Mouse (Mus musculus) C2C12 (cell line): Measurements from ENCODE around the gene Paqr9. TPM values are rescaled to one million over a fixed set of nuclear protein-coding genes. Genes with fewer than 3 reads are reported as not detected.

Experiments used
- H3K27me3 ChIP-seq: one replicate; pipeline ENCODE4 v1.6.1; 2011; ENCODE audit not compliant: control insufficient read depth, insufficient read depth, insufficient read length
- H3K36me3 ChIP-seq: one replicate; pipeline ENCODE4 v1.6.1; 2011; ENCODE audit not compliant: control insufficient read depth, insufficient read depth
- H3K4me3 ChIP-seq: one replicate; pipeline ENCODE4 v1.5.1; 2011; ENCODE audit warnings: mild to moderate bottlenecking, control low read depth; ENCODE audit not compliant: poor library complexity, insufficient read depth, severe bottlenecking
- H3K79me2 ChIP-seq: one replicate; pipeline ENCODE4 v1.6.1; 2011; ENCODE audit not compliant: control insufficient read depth, insufficient read depth
- H3K79me3 ChIP-seq: one replicate; pipeline ENCODE4 v1.6.1; 2011; ENCODE audit warnings: low read depth, control low read depth
- H3ac ChIP-seq: one replicate; pipeline ENCODE3; 2011; ENCODE audit warnings: low read depth; ENCODE audit not compliant: control insufficient read depth, insufficient read length
- CEBPB ChIP-seq: IDR thresholded peaks from one replicate; pipeline ENCODE4 v1.6.1; 2011; ENCODE audit warnings: low read depth, mild to moderate bottlenecking, control low read depth, moderate library complexity
- CTCF ChIP-seq: IDR thresholded peaks from one replicate; pipeline ENCODE4 v1.5.1; 2011; ENCODE audit not compliant: control insufficient read depth, insufficient read depth, insufficient read length
- FOSL1 ChIP-seq: IDR thresholded peaks from one replicate; pipeline ENCODE4 v1.8.0; 2011; ENCODE audit warnings: mild to moderate bottlenecking, low read length; ENCODE audit not compliant: poor library complexity, insufficient read depth, severe bottlenecking
- MAX ChIP-seq: IDR thresholded peaks from one replicate; pipeline ENCODE4 v1.6.1; 2011; ENCODE audit warnings: mild to moderate bottlenecking, control low read depth
- MYOD1 ChIP-seq: IDR thresholded peaks from one replicate; pipeline ENCODE4 v1.6.1; 2011; ENCODE audit warnings: low read depth; ENCODE audit not compliant: control insufficient read depth, insufficient read length
- MYOG ChIP-seq: IDR thresholded peaks from one replicate; pipeline ENCODE4 v1.6.1; 2011; ENCODE audit not compliant: control insufficient read depth, insufficient read length; ENCODE audit errors: extremely low read depth
- USF1 ChIP-seq: IDR thresholded peaks from one replicate; pipeline ENCODE4 v1.6.1; 2011; ENCODE audit warnings: low read depth, mild to moderate bottlenecking, control low read depth, moderate library complexity
- polyA plus RNA-seq: library from polyadenylated mRNA; unstranded; fragments of >200 nt; fragmentation: generic; extraction: Trizol; gene quantifications from one replicate; pipeline ENCODE4 v1.2.1, GENCODE M21; 2012; ENCODE audit warnings: missing spikeins

The Paqr9 gene
- polyA plus RNA-seq, 1 experiment = under 0.01 TPM

DNA sequence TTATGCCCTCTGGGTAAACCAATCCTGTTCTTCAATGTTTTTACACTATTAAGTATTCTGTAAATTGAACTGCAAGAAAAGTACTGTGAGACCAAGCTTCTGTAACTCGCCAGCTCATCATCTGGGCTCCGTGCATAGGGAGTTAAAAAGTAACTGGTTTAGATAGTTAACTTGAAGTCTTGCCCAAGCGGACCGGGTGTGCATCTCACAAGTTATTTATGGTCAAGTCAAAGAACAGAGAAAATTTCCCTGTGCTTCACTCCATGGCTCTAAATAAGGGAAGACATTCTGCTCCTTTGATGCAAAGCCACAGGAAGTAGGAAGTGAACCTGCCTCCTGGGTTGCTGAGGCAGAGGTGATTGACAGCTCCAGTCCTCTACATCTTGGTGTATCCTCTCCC, 34.8 kb downstream of the Paqr9 start:
- Histone ChIP-seq H3K79me3 (no peaks in the 10 kb centered on the region), H3K79me2 (no peaks in the 10 kb centered on the region), H3ac (no peak overlapping the region), H3K27me3 (no peaks in the 10 kb centered on the region), H3K4me3 (no peak overlapping the region), H3K36me3 (no peaks in the 10 kb centered on the region)
- TF ChIP-seq FOSL1 = no peak
- no peak for TF ChIP-seq USF1
- TF ChIP-seq CEBPB = no peak
- no peak for TF ChIP-seq MYOG
- TF ChIP-seq CTCF = no peak
- no peak for TF ChIP-seq MAX
- no peak for TF ChIP-seq MYOD1

DNA sequence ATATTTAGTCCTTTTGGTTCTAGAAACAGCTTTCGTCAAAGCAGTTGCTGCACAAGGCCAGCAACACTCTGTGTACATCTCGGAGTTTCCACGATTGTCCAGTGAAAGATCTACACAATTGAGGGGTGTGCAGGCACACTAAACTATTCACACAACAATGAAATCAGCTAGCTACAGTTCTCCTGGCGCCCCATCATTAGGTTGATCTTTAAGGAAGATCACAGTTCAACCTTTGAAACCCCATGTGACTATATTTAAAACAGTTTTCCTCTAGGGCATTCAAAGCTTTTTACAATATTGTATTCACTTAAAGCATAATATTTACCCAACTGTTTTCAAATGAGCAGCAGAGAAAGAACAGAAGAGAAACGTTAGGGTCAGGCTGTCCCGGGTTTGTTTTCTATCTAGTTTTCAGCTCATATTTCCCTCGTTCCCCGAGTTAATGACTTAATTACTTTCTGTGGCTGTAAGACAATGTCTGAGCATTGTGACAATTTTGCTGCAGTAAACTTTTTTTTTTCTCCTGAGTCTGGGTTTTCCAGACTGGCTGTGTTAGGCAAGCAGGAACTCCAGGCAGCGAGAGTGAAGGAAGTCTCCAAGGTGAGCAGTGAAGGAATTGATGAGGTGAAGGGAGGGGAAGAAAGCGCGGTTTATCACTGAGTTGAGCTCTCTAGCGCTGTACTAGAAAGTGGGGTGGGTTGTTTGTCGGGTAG, 38.2 kb downstream of the Paqr9 start:
- Histone ChIP-seq H3ac (no peak overlapping the region), H3K27me3 (no peaks in the 10 kb centered on the region), H3K79me2 (no peaks in the 10 kb centered on the region), H3K4me3 (no peak overlapping the region), H3K79me3 (no peaks in the 10 kb centered on the region), H3K36me3 (no peaks in the 10 kb centered on the region)
- TF ChIP-seq MAX = no peak

DNA sequence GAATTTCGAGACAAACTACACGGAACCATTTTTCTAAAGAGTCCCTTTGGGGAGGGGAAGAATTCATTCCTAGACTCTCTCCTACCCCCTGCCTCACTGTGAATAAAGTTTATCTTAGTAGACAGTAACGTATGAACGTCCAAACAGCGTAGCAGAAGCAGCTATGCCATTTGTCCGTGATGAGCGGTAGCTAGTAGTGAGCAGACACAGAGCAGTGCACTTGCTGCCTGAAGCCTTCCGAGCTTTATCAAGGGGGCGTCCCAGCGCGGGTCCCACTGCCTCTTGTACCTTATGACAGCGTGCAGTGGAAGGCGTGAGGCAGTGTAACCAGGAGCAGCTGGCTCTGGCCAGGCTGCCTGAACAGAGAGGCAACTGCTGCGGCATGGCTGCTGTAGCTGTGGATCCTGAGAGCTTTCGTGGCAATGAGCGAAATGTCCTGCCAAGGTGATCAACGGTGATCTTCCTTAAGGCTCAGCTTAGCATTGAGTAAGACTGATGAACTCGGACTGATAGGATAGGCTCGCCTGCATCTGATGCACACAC, 38.8 kb downstream of the Paqr9 start:
- Histone ChIP-seq H3K4me3 (no peak overlapping the region), H3ac (no peak overlapping the region), H3K27me3 (no peaks in the 10 kb centered on the region), H3K79me2 (no peaks in the 10 kb centered on the region), H3K79me3 (no peaks in the 10 kb centered on the region), H3K36me3 (no peaks in the 10 kb centered on the region)
- no peak for TF ChIP-seq CEBPB
- TF ChIP-seq CTCF = no peak
- TF ChIP-seq MAX = no peak
- TF ChIP-seq USF1 = no peak
- TF ChIP-seq MYOD1 = no peak
- no peak for TF ChIP-seq FOSL1
- no peak for TF ChIP-seq MYOG

DNA sequence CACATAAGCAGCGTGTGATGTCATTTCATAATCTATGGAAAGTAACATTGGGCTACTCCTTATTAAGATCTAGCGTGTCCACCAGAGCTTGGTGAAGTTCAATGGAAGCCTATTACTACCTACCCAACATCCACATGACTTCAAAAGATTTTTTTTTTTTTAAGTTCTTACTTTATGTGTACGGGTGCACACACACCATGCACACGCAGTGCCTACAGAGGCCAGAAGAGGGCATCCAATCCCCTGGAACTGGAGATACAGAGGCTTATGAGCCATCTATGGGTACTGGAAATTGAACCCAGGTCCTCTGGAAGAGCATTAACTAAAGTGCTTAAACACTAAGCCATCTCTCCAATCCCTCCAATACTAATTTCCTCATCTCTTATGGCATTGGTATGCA, 39.9 kb downstream of the Paqr9 start:
- Histone ChIP-seq H3K4me3 (no peak overlapping the region), H3K79me2 (no peaks in the 10 kb centered on the region), H3K79me3 (no peaks in the 10 kb centered on the region), H3ac (no peak overlapping the region), H3K27me3 (no peaks in the 10 kb centered on the region), H3K36me3 (no peaks in the 10 kb centered on the region)
- no peak for TF ChIP-seq MYOG
- no peak for TF ChIP-seq MAX
- no peak for TF ChIP-seq FOSL1
- no peak for TF ChIP-seq CTCF
- no peak for TF ChIP-seq USF1
- TF ChIP-seq MYOD1 = no peak
- no peak for TF ChIP-seq CEBPB

DNA sequence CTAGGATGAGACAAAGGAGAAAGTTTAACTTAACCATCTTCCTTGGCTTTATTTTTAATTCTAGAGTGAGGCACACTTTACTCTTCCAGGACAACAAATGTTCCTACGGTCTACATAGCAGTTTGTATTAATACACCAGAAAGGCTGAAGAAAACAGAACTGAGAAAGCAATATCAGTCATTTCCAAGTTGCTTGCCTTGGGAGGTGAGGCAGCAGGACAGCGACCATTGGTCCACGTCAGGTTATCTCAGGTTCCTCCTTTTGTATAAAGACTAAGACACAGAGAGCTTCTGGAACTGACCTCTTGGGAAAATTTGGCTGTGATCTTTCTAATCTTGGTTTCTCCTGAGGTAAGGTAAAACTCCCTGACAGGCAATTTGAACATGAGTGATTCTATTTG, 43.4 kb downstream of the Paqr9 start:
- no peak for TF ChIP-seq MYOD1
- no peak for TF ChIP-seq MAX
- TF ChIP-seq CEBPB = no peak
- TF ChIP-seq CTCF = no peak
- no peak for TF ChIP-seq MYOG
- Histone ChIP-seq H3K4me3 (no peak overlapping the region), H3ac (no peak overlapping the region), H3K79me3 (no peaks in the 10 kb centered on the region), H3K36me3 (no peaks in the 10 kb centered on the region), H3K27me3 (no peaks in the 10 kb centered on the region), H3K79me2 (no peaks in the 10 kb centered on the region)

DNA sequence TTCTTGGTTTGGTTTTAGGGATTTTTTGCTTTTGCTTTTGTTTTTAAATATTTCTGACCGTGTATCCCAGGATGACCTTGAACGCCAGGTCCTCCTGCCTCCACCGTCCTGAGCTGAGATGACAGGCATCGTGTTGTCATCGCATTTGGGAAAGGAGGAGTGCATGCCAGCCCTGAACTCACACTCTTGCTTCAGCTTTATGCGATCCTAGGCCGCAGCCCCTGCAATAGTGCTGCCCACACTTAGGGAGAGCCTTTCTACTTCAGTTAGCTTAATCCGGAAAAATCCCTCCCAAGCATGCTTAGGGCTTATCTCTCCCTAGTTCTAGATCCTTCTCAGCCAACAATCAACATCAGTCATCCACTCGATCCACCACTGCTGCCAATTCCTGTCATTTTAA, 43.9 kb downstream of the Paqr9 start:
- Histone ChIP-seq H3K27me3 (no peaks in the 10 kb centered on the region), H3K79me3 (no peaks in the 10 kb centered on the region), H3ac (no peak overlapping the region), H3K4me3 (no peak overlapping the region), H3K79me2 (no peaks in the 10 kb centered on the region), H3K36me3 (no peaks in the 10 kb centered on the region)
- no peak for TF ChIP-seq FOSL1
